In genomic region chr1:131733474-131734180, GRCm38 (mm10) we compare ENCODE assay signal across 19 mouse cellular contexts. TPM values are rescaled to one million over a fixed set of nuclear protein-coding genes. Genes with fewer than 3 reads are reported as not detected.
DNase-seq lines count a peak whose midpoint lies in the region; ATAC-seq and TF ChIP-seq lines count a peak whose summit lies in the region.
"Had no signal": no experiment of that assay in that cellular context is flagged by ENCODE, and none has a peak within 500 bp of the region (broad histone marks: within the 10 kb centered on the region; RNA-seq: fewer than 3 reads in every experiment).

No protein-coding gene starts in this region.

- TF ChIP-seq EP300 in stomach, postnatal 0 days (optimal IDR thresholded peaks at IDR 0.05) = no peak

- 49% methylated on average over 13 of the region's 13 CpGs for WGBS in hindbrain, embryonic 10.5 days
- 42% methylated on average over 13 of the region's 13 CpGs for WGBS in hindbrain, embryonic 13.5 days
- 43% methylated on average over 13 of the region's 13 CpGs for WGBS in kidney, embryonic 16.5 days
- 68% methylated on average over 13 of the region's 13 CpGs for WGBS in stomach, postnatal 0 days

- no peaks in the 10 kb centered on the region for H3K9me3 ChIP-seq in hindbrain, embryonic 10.5 days
- H3K9me3 ChIP-seq in hindbrain, embryonic 13.5 days = no peaks in the 10 kb centered on the region
- no peaks in the 10 kb centered on the region for H3K9me3 ChIP-seq in kidney, embryonic 16.5 days (ENCODE audit: low read length)
- no peaks in the 10 kb centered on the region for H3K9me3 ChIP-seq in stomach, postnatal 0 days (ENCODE audit: control insufficient read depth, low read length)
- H3K9me3 ChIP-seq: forebrain, embryonic 13.5 days; midbrain, embryonic 15.5 days; neural tube, embryonic 15.5 days had no signal

- no peaks in the 10 kb centered on the region for H3K27me3 ChIP-seq in hindbrain, embryonic 10.5 days (ENCODE audit: insufficient read depth, poor library complexity, severe bottlenecking)
- H3K27me3 ChIP-seq in hindbrain, embryonic 13.5 days = no peaks in the 10 kb centered on the region
- no peaks in the 10 kb centered on the region for H3K27me3 ChIP-seq in kidney, embryonic 16.5 days (ENCODE audit: insufficient read depth, low read length)
- no peaks in the 10 kb centered on the region for H3K27me3 ChIP-seq in stomach, postnatal 0 days (ENCODE audit: control insufficient read depth, insufficient read depth, low read length)
- H3K27me3 ChIP-seq: CH12.LX; forebrain, embryonic 13.5 days; midbrain, embryonic 15.5 days; neural tube, embryonic 15.5 days had no signal

- H3K4me2 ChIP-seq in hindbrain, embryonic 13.5 days = no peak overlapping the region
- no peak overlapping the region for H3K4me2 ChIP-seq in kidney, embryonic 16.5 days (replicated peaks; ENCODE audit: low read depth, low read length)
- H3K4me2 ChIP-seq in stomach, postnatal 0 days (replicated peaks; ENCODE audit: low read depth) = no peak overlapping the region
- H3K4me2 ChIP-seq: forebrain, embryonic 13.5 days; midbrain, embryonic 15.5 days; neural tube, embryonic 15.5 days had no signal

- H3K27ac ChIP-seq in hindbrain, embryonic 10.5 days = peak overlapping the region; percentile 62
- H3K27ac ChIP-seq in hindbrain, embryonic 13.5 days = no peak overlapping the region
- peak overlapping the region; percentile 55 for H3K27ac ChIP-seq in kidney, embryonic 16.5 days (ENCODE audit: low read length)
- H3K27ac ChIP-seq in stomach, postnatal 0 days (replicated peaks) = peak overlapping the region; percentile 30; the same call in 1 of the 2 replicates
- H3K27ac ChIP-seq: forebrain, embryonic 13.5 days; midbrain, embryonic 15.5 days; neural tube, embryonic 15.5 days had no signal

- TF ChIP-seq CTCF in stomach, postnatal 0 days (IDR thresholded peaks at IDR 0.05; ENCODE audit: low read depth) = no peak

- no peak overlapping the region for H3K9ac ChIP-seq in hindbrain, embryonic 13.5 days
- H3K9ac ChIP-seq in kidney, embryonic 16.5 days (replicated peaks; ENCODE audit: low read length) = no peak overlapping the region
- no peak overlapping the region for H3K9ac ChIP-seq in stomach, postnatal 0 days (ENCODE audit: low read length)
- H3K9ac ChIP-seq: forebrain, embryonic 13.5 days; midbrain, embryonic 15.5 days; neural tube, embryonic 15.5 days had no signal

- no peak for ATAC-seq in hindbrain, embryonic 13.5 days (ENCODE audit: low FRiP score)
- peak; percentile 76 for ATAC-seq in kidney, embryonic 16.5 days (ENCODE audit: low FRiP score, low TSS enrichment)
- peak; percentile 38; the same call in 1 of the 2 replicates for ATAC-seq in stomach, postnatal 0 days (ENCODE audit: low FRiP score, low TSS enrichment)
- ATAC-seq: forebrain, embryonic 13.5 days; midbrain, embryonic 15.5 days had no signal

- no peaks in the 10 kb centered on the region for H3K36me3 ChIP-seq in hindbrain, embryonic 10.5 days
- no peaks in the 10 kb centered on the region for H3K36me3 ChIP-seq in hindbrain, embryonic 13.5 days
- no peaks in the 10 kb centered on the region for H3K36me3 ChIP-seq in kidney, embryonic 16.5 days (ENCODE audit: insufficient read depth, low read length)
- no peaks in the 10 kb centered on the region for H3K36me3 ChIP-seq in stomach, postnatal 0 days (ENCODE audit: control insufficient read depth, insufficient read depth, low read length)
- H3K36me3 ChIP-seq: midbrain, embryonic 15.5 days; neural tube, embryonic 15.5 days had no signal

- H3K4me1 ChIP-seq in hindbrain, embryonic 10.5 days (replicated peaks) = peaks cover 18% of the 10 kb centered on the region
- H3K4me1 ChIP-seq in hindbrain, embryonic 13.5 days (replicated peaks) = no peaks in the 10 kb centered on the region
- H3K4me1 ChIP-seq in kidney, embryonic 16.5 days (ENCODE audit: insufficient read depth, low read length) = peaks cover 21% of the 10 kb centered on the region
- peaks cover 7% of the 10 kb centered on the region for H3K4me1 ChIP-seq in stomach, postnatal 0 days (replicated peaks; ENCODE audit: control insufficient read depth, insufficient read depth)
- H3K4me1 ChIP-seq: forebrain, embryonic 13.5 days; midbrain, embryonic 15.5 days; neural tube, embryonic 15.5 days had no signal

- no peak for DNase-seq in hindbrain, embryonic 10.5 days (ENCODE audit: low spot score)
- DNase-seq in kidney, adult 11 months = peak; percentile 75
- peak; percentile 55 for DNase-seq in stomach, postnatal 0 days (ENCODE audit: low spot score)
- DNase-seq in urinary bladder, postnatal 25 days (ENCODE audit: low spot score) = no peak
- no peak for DNase-seq in adrenal gland, adult 8-10 months
- DNase-seq: cerebellum, adult 8-10 months; heart, adult 11 months; heart, postnatal 36 days; liver; lung, postnatal 10 days had no signal

- H3K4me3 ChIP-seq in hindbrain, embryonic 10.5 days = no peak overlapping the region
- no peak overlapping the region for H3K4me3 ChIP-seq in hindbrain, embryonic 13.5 days
- no peak overlapping the region for H3K4me3 ChIP-seq in kidney, embryonic 16.5 days (ENCODE audit: low read length)
- no peak overlapping the region for H3K4me3 ChIP-seq in stomach, postnatal 0 days (ENCODE audit: low read depth, low read length)
- H3K4me3 ChIP-seq: forebrain, embryonic 13.5 days; midbrain, embryonic 15.5 days; myocyte; neural tube, embryonic 15.5 days had no signal

RNA-seq across cellular contexts. Expression of gene Slc26a9, which starts 10.2 kb away (rescaled TPM):
- polyA plus RNA-seq in hindbrain, embryonic 10.5 days (2016; fragmentation: Nextera tagmentation; extraction: Ambion mirVana) = 0.05 and 1.4 TPM in 2 replicates
- 0.05 TPM in 1 of 2 replicates, not detected in the other for polyA plus RNA-seq in hindbrain, embryonic 13.5 days (2015; fragmentation: Nextera tagmentation; extraction: Ambion mirVana)
- 0.16 and 0.33 TPM in 2 replicates for polyA plus RNA-seq in kidney, embryonic 16.5 days (2015; fragmentation: Nextera tagmentation; extraction: Ambion mirVana)
- 15.4 and 17.6 TPM in 2 replicates for polyA plus RNA-seq in stomach, postnatal 0 days (2015; fragmentation: Nextera tagmentation; extraction: Ambion mirVana)
- under 1 TPM in 3 of 4 experiments, not detected in 1; 0.06 to 0.28 (median 0.23) TPM for total RNA-seq in adrenal gland, adult 8-10 months (2022)
- total RNA-seq: CH12.LX; gastrocnemius, adult 8-10 months; heart, postnatal 36 days; MEL had no signal
- polyA plus RNA-seq: myocyte had no signal

RNA-seq across cellular contexts. Expression of gene Rab7b, which starts 45.1 kb away (rescaled TPM):
- polyA plus RNA-seq in hindbrain, embryonic 10.5 days (2016; fragmentation: Nextera tagmentation; extraction: Ambion mirVana) = 0.68 and 1.1 TPM in 2 replicates
- polyA plus RNA-seq in hindbrain, embryonic 13.5 days (2015; fragmentation: Nextera tagmentation; extraction: Ambion mirVana) = 0.79 and 1.2 TPM in 2 replicates
- polyA plus RNA-seq in kidney, embryonic 16.5 days (2015; fragmentation: Nextera tagmentation; extraction: Ambion mirVana) = 2.1 TPM in 2 replicates
- polyA plus RNA-seq in stomach, postnatal 0 days (2015; fragmentation: Nextera tagmentation; extraction: Ambion mirVana) = 13.5 and 14.4 TPM in 2 replicates
- total RNA-seq in adrenal gland, adult 8-10 months (2022) = 10 to 100 TPM in 2 of 4 experiments, 1 to 10 TPM in 2; 6.6 to 17.4 (median 11.0) TPM
- total RNA-seq: CH12.LX had no signal

Comparison
In these comparisons a context has a peak if more than half of its experiments do, and no peak if none do; other contexts are left out.
1. DNase-seq: peak in kidney, adult 11 months (single experiment) and stomach, postnatal 0 days (single experiment); none in hindbrain, embryonic 10.5 days (single experiment), urinary bladder, postnatal 25 days (single experiment) and adrenal gland, adult 8-10 months (single experiment).